Mouse (Mus musculus) neural tube, embryonic 15.5 days (tissue): ENCODE measurements around the gene Gm20388. TPM values are rescaled to one million over a fixed set of nuclear protein-coding genes. Genes with fewer than 3 reads are reported as not detected.

Experiments used
- ATAC-seq: fragments of 200-750 bp; cut with Nextera tagmentation; 2 replicates; pipeline ENCODE4 v1.8.0; 2017; ENCODE audit warnings: mild to moderate bottlenecking, moderate TSS enrichment, moderate library complexity; ENCODE audit not compliant: low FRiP score
- H3K27ac ChIP-seq: fragments of 300-500 bp; sonication (generic); replicated peaks from 2 replicates; pipeline ENCODE4 v1.5.1; 2015; ENCODE audit warnings: mild to moderate bottlenecking, inconsistent platforms
- H3K27me3 ChIP-seq: fragments of 300-500 bp; sonication (generic); replicated peaks from 2 replicates; pipeline ENCODE4 v1.6.1; 2015; ENCODE audit warnings: inconsistent platforms
- H3K36me3 ChIP-seq: fragments of 300-500 bp; sonication (generic); 2 replicates; pipeline ENCODE4 v1.6.1; 2015; ENCODE audit warnings: inconsistent platforms
- H3K4me1 ChIP-seq: fragments of 300-500 bp; sonication (generic); 2 replicates; pipeline ENCODE4 v1.6.1; 2015; ENCODE audit warnings: inconsistent platforms
- H3K4me2 ChIP-seq: fragments of 300-500 bp; sonication (generic); 2 replicates; pipeline ENCODE4 v1.6.1; 2015; ENCODE audit warnings: inconsistent platforms, mild to moderate bottlenecking, moderate library complexity
- H3K4me3 ChIP-seq: fragments of 300-500 bp; sonication (generic); replicated peaks from 2 replicates; pipeline ENCODE4 v1.5.1; 2015; ENCODE audit warnings: mild to moderate bottlenecking, inconsistent platforms
- H3K9ac ChIP-seq: fragments of 300-500 bp; sonication (generic); replicated peaks from 2 replicates; pipeline ENCODE4 v1.6.1; 2015; ENCODE audit warnings: mild to moderate bottlenecking, inconsistent platforms
- H3K9me3 ChIP-seq: fragments of 300-500 bp; sonication (generic); replicated peaks from 2 replicates; pipeline ENCODE4 v1.6.1; 2016; ENCODE audit warnings: inconsistent platforms
- WGBS: fragments of 180-500 bp; shearing (Covaris S2); methylation state at CpG from one replicate; pipeline ENCODE4 v1.1.7; 2015; ENCODE audit warnings: mixed read lengths; 5-methylcytosine and 5-hydroxymethylcytosine counted together
- polyA plus RNA-seq: library from polyadenylated mRNA; unstranded; fragments of >200 nt; fragmentation: Nextera tagmentation; extraction: Ambion mirVana; gene quantifications from 2 replicates; pipeline ENCODE4 v1.2.1, GENCODE M21; 2015

Gm20388 gene
- polyA plus RNA-seq, 1 experiment from 2014 or later: not detected

- H3K27ac ChIP-seq: no peak overlapping the region
- H3K9ac ChIP-seq: no peak overlapping the region; the same call in 1 of the 2 replicates
- H3K9me3 ChIP-seq: no peaks in the 10 kb centered on the region
- 32% methylated on average over 5 of the region's 5 CpGs for WGBS
- H3K4me1 ChIP-seq: no peaks in the 10 kb centered on the region
- no peaks in the 10 kb centered on the region for H3K27me3 ChIP-seq
- no peak overlapping the region for H3K4me3 ChIP-seq
- no peak for ATAC-seq
- H3K36me3 ChIP-seq: no peaks in the 10 kb centered on the region
- H3K4me2 ChIP-seq: no peak overlapping the region
Observed at GRCm38 (mm10) chr8:122080347-122080746, 2169.7 kb downstream of the Gm20388 start.

DNA sequence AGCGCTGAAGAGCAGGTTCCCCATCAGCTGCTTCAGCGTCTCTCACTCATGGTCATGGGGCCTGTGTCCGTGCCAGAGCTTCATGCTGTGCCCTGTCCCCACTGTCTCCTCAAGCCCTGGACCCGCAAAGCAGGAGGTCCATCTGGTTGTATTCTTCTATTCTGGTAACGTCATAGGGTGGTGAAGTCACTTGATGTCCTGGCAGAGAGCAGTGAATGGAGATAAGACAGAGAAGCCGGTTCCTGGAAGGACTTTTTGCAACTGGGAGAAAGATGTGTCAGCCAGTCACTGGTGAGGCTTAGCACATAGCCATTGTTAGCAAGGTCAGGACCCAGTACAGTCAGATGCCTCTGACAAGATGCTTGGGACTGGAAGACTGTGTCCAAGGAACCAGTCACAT lies 2172.8 kb downstream of the Gm20388 start:
- H3K27ac ChIP-seq: no peak overlapping the region
- H3K36me3 ChIP-seq: no peaks in the 10 kb centered on the region
- H3K4me2 ChIP-seq: no peak overlapping the region
- no peaks in the 10 kb centered on the region for H3K27me3 ChIP-seq
- peaks cover 8% of the 10 kb centered on the region for H3K4me1 ChIP-seq
- ATAC-seq: no peak
- no peak overlapping the region for H3K4me3 ChIP-seq
- no peak overlapping the region for H3K9ac ChIP-seq
- H3K9me3 ChIP-seq: no peaks in the 10 kb centered on the region
- WGBS: 80% methylated on average over 6 of the region's 6 CpGs

- Histone ChIP-seq H3K27me3 (no peaks in the 10 kb centered on the region), H3K4me2 (no peak overlapping the region), H3K4me1 (peaks cover 8% of the 10 kb centered on the region), H3K9ac (no peak overlapping the region), H3K9me3 (no peaks in the 10 kb centered on the region), H3K27ac (no peak overlapping the region), H3K36me3 (no peaks in the 10 kb centered on the region), H3K4me3 (no peak overlapping the region)
- 13% methylated on average over 3 of the region's 3 CpGs for WGBS
- ATAC-seq: no peak
Observed at GRCm38 (mm10) chr8:122084145-122084544, 2173.5 kb downstream of the Gm20388 start.

DNA sequence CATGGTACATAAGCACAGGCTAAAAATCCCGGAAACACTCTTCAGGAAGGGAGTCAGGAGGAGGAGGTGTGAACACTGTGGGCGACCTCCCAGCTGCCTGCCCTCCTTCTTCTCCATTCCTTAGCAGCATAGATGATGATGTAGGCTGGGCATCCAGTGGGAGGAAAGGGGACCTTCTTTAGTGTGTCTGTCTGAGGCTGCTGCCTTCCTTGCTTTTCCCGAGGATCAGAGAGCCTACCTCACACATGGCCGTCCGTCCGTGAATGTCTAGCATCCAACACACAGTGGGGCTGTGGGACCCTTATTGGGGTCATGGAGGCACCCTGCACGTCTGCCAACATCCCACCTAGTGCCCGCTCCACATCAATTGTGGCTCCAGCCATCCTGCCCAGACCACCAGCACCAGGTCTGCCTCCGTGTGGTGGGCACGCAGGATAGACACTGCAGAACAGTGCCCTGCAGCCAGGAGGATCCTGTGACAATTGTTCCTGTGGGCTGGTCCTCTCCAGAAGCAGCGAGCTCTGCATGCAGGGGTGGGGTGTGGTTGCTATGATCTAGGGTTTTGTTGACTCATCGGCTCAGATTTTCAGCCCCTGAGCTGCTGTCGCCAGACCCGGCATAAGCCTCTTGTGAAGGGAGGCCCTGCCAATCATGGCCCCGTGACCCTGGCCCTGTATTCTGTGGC lies 2174.2 kb downstream of the Gm20388 start:
- H3K4me3 ChIP-seq: no peak overlapping the region
- H3K9me3 ChIP-seq: no peaks in the 10 kb centered on the region
- no peak for ATAC-seq
- H3K4me1 ChIP-seq: peaks cover 8% of the 10 kb centered on the region
- no peaks in the 10 kb centered on the region for H3K27me3 ChIP-seq
- H3K4me2 ChIP-seq: no peak overlapping the region
- 80% methylated on average over 15 of the region's 15 CpGs for WGBS
- H3K27ac ChIP-seq: no peak overlapping the region
- no peaks in the 10 kb centered on the region for H3K36me3 ChIP-seq
- no peak overlapping the region for H3K9ac ChIP-seq

DNA sequence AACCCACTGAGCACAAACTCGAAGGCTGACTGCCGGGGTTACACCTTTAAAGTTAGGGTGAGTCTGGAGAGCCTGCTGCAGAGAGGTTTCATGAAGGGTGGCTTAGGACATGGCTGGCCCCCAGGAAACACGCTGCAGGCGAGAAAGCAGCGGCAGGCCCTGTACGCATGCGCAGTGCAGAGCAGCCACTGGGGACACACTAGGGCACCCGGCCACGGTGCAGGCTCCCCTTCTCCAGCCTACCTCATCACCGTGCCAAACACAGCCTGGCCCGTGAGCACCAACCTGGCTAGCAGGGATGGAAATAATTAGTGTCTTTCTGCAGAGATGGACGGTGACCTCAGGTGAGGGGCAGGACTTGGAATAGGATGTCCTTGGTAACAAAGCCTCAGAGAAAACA lies 2175.4 kb downstream of the Gm20388 start:
- Histone ChIP-seq H3K4me3 (no peak overlapping the region), H3K9ac (no peak overlapping the region), H3K4me2 (no peak overlapping the region), H3K9me3 (no peaks in the 10 kb centered on the region), H3K27ac (no peak overlapping the region), H3K27me3 (no peaks in the 10 kb centered on the region), H3K4me1 (peaks cover 8% of the 10 kb centered on the region), H3K36me3 (no peaks in the 10 kb centered on the region)
- ATAC-seq: no peak
- WGBS: 82% methylated on average over 12 of the region's 12 CpGs

GRCm38 (mm10) chr8:122088631-122089030 lies 2178.0 kb downstream of the Gm20388 start:
- no peaks in the 10 kb centered on the region for H3K9me3 ChIP-seq
- 89% methylated on average over 16 of the region's 16 CpGs for WGBS

DNA sequence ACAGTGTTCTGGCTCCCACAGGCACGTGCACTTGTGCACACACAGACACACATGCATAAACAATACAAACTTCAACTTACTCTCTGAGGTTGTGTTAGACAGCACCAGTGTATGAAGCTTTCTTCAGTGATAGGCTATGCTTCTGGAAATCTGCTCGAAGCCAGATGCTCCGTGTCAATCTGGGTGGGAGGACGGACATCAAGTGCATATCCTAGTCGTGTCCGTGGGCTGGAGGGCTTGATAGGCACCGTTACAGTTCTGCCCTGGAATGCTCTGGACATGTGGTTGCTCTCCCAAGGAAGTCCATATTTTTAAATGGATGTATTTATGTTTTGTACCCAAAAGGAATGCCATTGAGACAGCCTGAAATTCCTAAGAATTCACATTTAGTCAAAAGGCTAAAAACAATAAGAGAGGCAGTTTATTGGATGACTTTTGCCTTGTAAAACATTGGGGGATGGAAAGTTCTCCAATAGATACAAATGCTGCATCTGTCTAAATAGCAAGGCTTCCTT lies 2178.6 kb downstream of the Gm20388 start:
- H3K27ac ChIP-seq: no peak overlapping the region
- no peak overlapping the region for H3K9ac ChIP-seq
- H3K4me1 ChIP-seq: peaks cover 8% of the 10 kb centered on the region
- H3K36me3 ChIP-seq: no peaks in the 10 kb centered on the region
- 90% methylated on average over 7 of the region's 7 CpGs for WGBS
- no peaks in the 10 kb centered on the region for H3K9me3 ChIP-seq
- no peak overlapping the region for H3K4me3 ChIP-seq
- ATAC-seq: no peak
- no peak overlapping the region for H3K4me2 ChIP-seq
- no peaks in the 10 kb centered on the region for H3K27me3 ChIP-seq

More at GRCm38 (mm10) chr8:122088631-122089030, 2178.0 kb downstream of the Gm20388 start:
- Histone ChIP-seq H3K27ac (no peak overlapping the region), H3K9ac (no peak overlapping the region), H3K4me1 (peaks cover 8% of the 10 kb centered on the region), H3K4me3 (no peak overlapping the region), H3K27me3 (no peaks in the 10 kb centered on the region), H3K36me3 (no peaks in the 10 kb centered on the region), H3K4me2 (no peak overlapping the region)
- no peak for ATAC-seq

DNA sequence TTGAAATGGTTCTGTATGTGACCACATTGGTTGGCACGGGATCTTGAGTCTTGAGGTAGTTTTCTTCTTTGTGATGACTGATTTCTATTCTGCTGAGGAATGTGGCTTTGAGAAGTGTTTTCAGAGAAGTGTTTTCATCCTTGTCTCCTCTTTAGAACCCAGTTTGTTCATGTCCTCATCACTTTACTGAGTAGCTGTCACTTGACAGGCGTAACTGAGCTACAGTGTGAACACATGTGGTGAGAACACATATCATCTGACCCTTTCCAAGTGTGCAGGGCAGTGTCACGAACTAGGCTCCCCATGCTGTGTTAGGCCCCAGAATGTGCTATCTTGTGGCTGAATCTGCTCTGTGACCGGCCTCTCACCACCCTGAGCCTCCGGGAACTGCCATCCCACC lies 2181.8 kb downstream of the Gm20388 start:
- Histone ChIP-seq H3K4me1 (peaks cover 8% of the 10 kb centered on the region), H3K27me3 (no peaks in the 10 kb centered on the region), H3K4me3 (no peak overlapping the region), H3K27ac (no peak overlapping the region), H3K9ac (no peak overlapping the region), H3K36me3 (no peaks in the 10 kb centered on the region), H3K4me2 (no peak overlapping the region), H3K9me3 (no peaks in the 10 kb centered on the region)
- 81% methylated on average over 5 of the region's 5 CpGs for WGBS
- no peak for ATAC-seq

DNA sequence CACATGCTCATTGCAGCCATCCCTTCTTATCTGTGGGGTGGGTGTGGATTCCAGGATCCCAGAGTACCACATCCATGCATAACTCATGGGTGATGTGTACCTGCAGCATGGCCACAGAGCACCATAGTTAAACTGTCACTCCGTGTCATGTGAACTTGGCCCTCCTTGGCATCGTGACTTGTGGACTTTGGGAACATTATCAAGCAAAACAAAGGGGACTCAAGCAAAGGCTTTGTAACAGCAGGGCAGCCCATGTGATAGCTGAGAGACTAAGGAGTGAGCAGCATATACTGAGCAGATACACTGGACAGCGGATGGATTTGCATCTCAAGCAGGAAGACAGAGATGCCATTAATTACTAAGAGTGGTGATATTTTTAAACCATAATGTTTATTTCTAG lies 2188.1 kb downstream of the Gm20388 start:
- Histone ChIP-seq H3K27me3 (no peaks in the 10 kb centered on the region), H3K27ac (no peak overlapping the region), H3K9me3 (no peaks in the 10 kb centered on the region), H3K9ac (no peak overlapping the region), H3K4me1 (no peaks in the 10 kb centered on the region), H3K4me3 (no peak overlapping the region), H3K36me3 (no peaks in the 10 kb centered on the region), H3K4me2 (no peak overlapping the region)
- WGBS: 82% methylated on average over 3 of the region's 3 CpGs
- no peak for ATAC-seq

DNA sequence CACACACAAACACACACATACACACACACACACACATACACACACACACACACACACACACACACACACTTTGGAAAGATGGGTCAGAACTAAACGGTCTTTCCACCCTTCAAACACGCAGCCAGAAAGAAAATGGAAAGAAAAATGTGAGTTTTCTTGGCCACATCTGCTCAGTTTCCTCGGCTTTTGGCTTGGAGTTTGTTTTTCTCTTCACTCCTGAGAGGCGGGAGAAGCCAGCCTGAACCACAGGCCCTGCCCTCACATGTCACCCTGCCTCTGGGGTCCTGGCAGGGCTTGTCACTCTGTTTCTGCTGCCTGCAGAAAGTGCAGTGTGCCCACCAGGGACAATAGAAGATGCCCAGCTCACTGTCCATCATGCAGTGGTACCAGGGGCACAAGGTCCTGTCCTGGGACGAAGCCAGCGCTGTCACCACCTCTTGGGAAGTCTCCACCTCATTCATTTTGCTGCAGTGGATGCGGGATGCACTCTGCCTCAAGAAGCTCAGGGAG lies 2189.1 kb downstream of the Gm20388 start:
- Histone ChIP-seq H3K27ac (no peak overlapping the region), H3K4me1 (no peaks in the 10 kb centered on the region), H3K9me3 (no peaks in the 10 kb centered on the region), H3K4me2 (no peak overlapping the region), H3K4me3 (no peak overlapping the region), H3K36me3 (no peaks in the 10 kb centered on the region), H3K9ac (no peak overlapping the region), H3K27me3 (no peaks in the 10 kb centered on the region)
- no peak for ATAC-seq
- WGBS: 83% methylated on average over 7 of the region's 7 CpGs

DNA sequence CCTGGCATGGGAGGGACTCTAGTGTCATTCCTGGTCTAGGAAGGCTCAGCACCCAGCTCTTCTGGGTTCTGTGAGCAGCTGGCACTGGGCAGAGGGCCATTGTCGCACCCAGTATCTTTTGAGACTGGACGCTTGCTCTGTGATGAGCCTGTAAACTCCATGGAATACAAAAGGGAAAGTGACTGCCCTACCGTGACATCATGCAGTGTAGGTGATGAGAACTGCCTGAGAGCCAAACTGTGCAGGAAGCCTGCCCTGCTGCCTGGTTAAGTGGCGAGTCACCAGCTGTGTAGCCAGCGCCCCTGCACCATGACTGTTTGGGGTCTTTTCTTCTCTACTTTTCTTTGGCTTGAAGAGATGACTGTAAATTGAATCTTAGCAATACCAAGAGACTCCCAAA lies 2191.2 kb downstream of the Gm20388 start:
- Histone ChIP-seq H3K9ac (no peak overlapping the region), H3K36me3 (no peaks in the 10 kb centered on the region), H3K4me3 (no peak overlapping the region), H3K27ac (no peak overlapping the region), H3K9me3 (no peaks in the 10 kb centered on the region), H3K4me2 (no peak overlapping the region), H3K4me1 (peaks cover 10% of the 10 kb centered on the region), H3K27me3 (no peaks in the 10 kb centered on the region)
- ATAC-seq: no peak
- WGBS: 52% methylated on average over 5 of the region's 5 CpGs

DNA sequence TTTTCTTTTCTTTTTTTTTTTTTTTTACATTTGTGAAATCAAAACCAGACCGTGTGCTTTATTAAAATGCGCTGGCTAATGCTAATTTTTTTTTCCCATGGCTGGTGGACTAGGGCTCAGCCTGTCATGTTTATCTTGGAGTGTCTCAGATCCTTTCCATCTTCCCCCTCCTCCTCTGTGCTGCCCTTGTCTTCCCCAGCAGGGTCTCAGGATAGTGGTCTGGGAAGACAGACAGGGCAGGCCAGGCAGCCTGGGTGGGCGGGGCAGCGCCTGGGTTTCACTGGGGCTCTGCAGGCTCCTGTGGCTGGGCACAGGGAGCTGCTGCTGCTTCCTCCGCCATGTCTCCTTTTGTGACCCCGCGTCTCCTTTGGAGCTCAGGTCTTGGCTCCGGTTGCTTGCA lies 2191.6 kb downstream of the Gm20388 start:
- WGBS: 42% methylated on average over 8 of the region's 8 CpGs
- ATAC-seq: no peak
- H3K9ac ChIP-seq: no peak overlapping the region
- no peak overlapping the region for H3K27ac ChIP-seq
- no peak overlapping the region for H3K4me3 ChIP-seq
- H3K9me3 ChIP-seq: no peaks in the 10 kb centered on the region
- no peaks in the 10 kb centered on the region for H3K27me3 ChIP-seq
- H3K4me1 ChIP-seq: peaks cover 12% of the 10 kb centered on the region
- no peaks in the 10 kb centered on the region for H3K36me3 ChIP-seq
- H3K4me2 ChIP-seq: no peak overlapping the region
